Mouse (Mus musculus): ENCODE data around the gene Pi4k2a.

DNA sequence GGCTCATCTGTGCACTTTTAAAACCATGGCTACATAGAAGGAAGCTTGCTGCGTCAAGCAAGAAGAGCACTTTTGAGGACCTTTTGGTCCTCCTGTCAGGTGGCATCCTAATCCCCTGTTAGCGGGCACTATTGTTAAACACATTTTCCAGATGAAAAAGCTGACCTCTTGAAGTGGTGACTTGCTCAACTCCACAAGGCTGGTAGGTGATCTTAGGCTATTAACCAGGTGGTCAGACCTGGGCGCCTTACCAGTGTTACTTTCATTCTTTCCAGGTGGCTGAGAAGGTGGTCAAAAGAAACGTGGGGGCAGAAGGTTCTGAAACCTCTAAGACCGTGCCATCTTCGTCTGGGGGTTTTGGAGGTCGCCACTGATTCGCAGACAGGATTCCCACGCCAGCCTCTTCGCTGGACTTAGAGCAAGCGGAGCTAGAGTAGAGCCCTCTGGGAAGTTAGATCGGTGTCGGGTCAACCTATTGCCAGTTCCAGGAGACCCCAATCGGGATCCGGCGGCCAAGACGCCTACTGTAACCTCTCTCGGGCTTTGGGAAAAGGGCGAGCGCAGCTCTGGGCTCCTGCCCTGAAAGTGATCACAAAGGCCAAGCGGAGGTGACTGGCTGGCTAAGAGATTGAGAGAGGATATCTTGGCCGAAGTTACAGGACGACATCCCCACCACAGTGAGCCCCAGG lies 37.9 kb downstream of the Pi4k2a start:
- TF ChIP-seq CTCF (IDR thresholded peaks at IDR 0.05; ENCODE audit: insufficient read depth, low read length) (no peak), POLR2A (IDR thresholded peaks at IDR 0.05; ENCODE audit: borderline replicate concordance, extremely low read depth, low read depth, low read length) (no peak)

Data from lung, adult 2 months (tissue).